Mouse (Mus musculus): ENCODE results near the gene Capzb.

DNA sequence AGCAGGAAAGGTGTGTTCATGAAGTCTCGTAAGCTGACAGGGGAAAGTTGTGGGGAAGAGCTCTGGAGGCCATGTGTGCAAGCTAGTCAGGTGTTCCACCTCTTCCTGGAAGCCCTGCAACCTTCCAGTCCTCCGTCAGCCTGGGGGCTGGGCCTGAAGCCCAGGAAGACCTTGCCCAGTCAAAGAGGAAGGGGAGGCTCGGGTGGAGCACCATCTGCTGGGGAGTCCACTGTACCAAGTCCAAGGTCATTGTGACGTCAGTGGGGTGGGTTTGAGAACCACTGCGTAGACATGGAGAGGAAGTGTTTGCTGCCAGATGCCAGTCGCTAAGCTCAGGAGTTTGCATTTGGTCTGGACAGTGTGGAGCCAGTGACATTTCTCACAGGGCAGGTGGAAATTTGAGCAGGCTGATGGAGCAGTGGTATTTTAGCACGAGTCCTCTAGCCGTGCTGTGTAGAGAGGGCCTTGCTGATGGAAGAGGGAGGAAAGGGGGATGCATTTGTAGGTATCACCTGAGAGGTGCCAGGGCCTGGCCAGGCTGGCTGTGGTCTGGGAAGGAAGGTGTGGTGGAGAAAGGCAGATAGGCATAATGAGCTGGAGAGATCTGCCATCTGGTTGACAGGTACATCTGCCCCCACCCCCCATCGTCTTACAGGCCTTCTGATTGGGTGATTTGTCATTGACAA, 5.4 kb downstream of the Capzb start:
- TF ChIP-seq CTCF (IDR thresholded peaks at IDR 0.05; ENCODE audit: insufficient read depth, low read depth, low read length), result no peak
- no peak for TF ChIP-seq POLR2A (IDR thresholded peaks at IDR 0.05; ENCODE audit: insufficient read depth, low read depth, low read length)

Measured in olfactory bulb, adult 2 months (tissue).